Mouse (Mus musculus) kidney, embryonic 14.5 days (tissue): ENCODE data around the gene Dock4. TPM values are rescaled to one million over a fixed set of nuclear protein-coding genes. Genes with fewer than 3 reads are reported as not detected.

ENCODE experiments used
- ATAC-seq: fragments of 200-750 bp; cut with Nextera tagmentation; 2 replicates; pipeline ENCODE4 v1.8.0; 2017; ENCODE audit warnings: moderate number of reproducible peaks, mild to moderate bottlenecking, moderate TSS enrichment, moderate library complexity; ENCODE audit not compliant: low FRiP score, low TSS enrichment
- H3K27ac ChIP-seq: fragments of 300-500 bp; sonication (generic); 2 replicates; pipeline ENCODE4 v1.5.1; 2014; ENCODE audit warnings: low read depth, mild to moderate bottlenecking, low read length, moderate library complexity, mixed read lengths
- H3K27me3 ChIP-seq: fragments of 300-500 bp; sonication (generic); 2 replicates; pipeline ENCODE4 v1.6.1; 2014; ENCODE audit warnings: mild to moderate bottlenecking, low read length; ENCODE audit not compliant: control insufficient read depth, insufficient read depth
- H3K36me3 ChIP-seq: fragments of 300-500 bp; sonication (generic); 2 replicates; pipeline ENCODE4 v1.6.1; 2014; ENCODE audit warnings: low read length, mixed read lengths; ENCODE audit not compliant: control insufficient read depth, insufficient read depth
- H3K4me1 ChIP-seq: fragments of 300-500 bp; sonication (generic); 2 replicates; pipeline ENCODE4 v1.6.1; 2014; ENCODE audit warnings: low read length, mixed read lengths; ENCODE audit not compliant: control insufficient read depth, insufficient read depth
- H3K4me2 ChIP-seq: fragments of 300-500 bp; sonication (generic); replicated peaks from 2 replicates; pipeline ENCODE4 v1.6.1; 2014; ENCODE audit warnings: low read depth, mild to moderate bottlenecking, low read length
- H3K4me3 ChIP-seq: fragments of 300-500 bp; sonication (generic); 2 replicates; pipeline ENCODE4 v1.5.1; 2014; ENCODE audit warnings: mild to moderate bottlenecking, low read length
- H3K9ac ChIP-seq: fragments of 300-500 bp; sonication (generic); 2 replicates; pipeline ENCODE4 v1.6.1; 2014; ENCODE audit warnings: low read depth, mild to moderate bottlenecking, low read length, moderate library complexity
- H3K9me3 ChIP-seq: fragments of 300-500 bp; sonication (generic); 2 replicates; pipeline ENCODE4 v1.6.1; 2016; ENCODE audit warnings: low read length; ENCODE audit not compliant: control insufficient read depth
- WGBS: fragments of 180-500 bp; shearing (Covaris S2); extraction: QIAGEN DNeasy Blood & Tissue Kit; methylation state at CpG from one replicate; pipeline ENCODE4 v1.1.7; 2014; 5-methylcytosine and 5-hydroxymethylcytosine counted together
- polyA plus RNA-seq: library from polyadenylated mRNA; unstranded; fragments of >200 nt; fragmentation: Nextera tagmentation; extraction: Ambion mirVana; gene quantifications from 2 replicates; pipeline ENCODE4 v1.2.1, GENCODE M21; 2014

The Dock4 gene
- polyA plus RNA-seq, 1 experiment from 2014 or later = 17.9 TPM

DNA sequence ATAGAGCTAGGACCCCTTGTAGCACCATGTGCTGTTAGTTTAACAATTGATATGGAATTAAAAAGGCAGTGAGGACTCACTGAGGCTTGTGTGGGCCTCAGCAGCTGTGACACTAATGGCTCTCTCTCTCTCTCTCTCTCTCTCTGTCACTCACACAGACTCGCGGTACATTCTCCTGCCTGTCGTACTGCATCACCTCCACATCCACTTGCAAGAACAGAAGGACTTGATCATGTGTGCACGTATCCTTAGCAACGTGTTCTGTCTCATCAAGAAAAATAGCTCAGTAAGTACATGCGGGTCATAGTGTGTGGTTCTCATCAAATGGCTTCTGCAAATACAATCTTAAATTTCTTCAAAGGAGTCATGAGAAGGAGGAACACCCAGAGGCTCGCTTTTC is 299.7 kb downstream of the Dock4 start:
- H3K36me3 ChIP-seq = no peaks in the 10 kb centered on the region
- 88% methylated on average over 7 of the region's 7 CpGs for WGBS
- no peaks in the 10 kb centered on the region for H3K9me3 ChIP-seq
- H3K4me1 ChIP-seq = no peaks in the 10 kb centered on the region
- H3K9ac ChIP-seq = no peak overlapping the region
- ATAC-seq = no peak
- no peak overlapping the region for H3K4me3 ChIP-seq
- H3K27me3 ChIP-seq = no peaks in the 10 kb centered on the region
- no peak overlapping the region for H3K4me2 ChIP-seq
- H3K27ac ChIP-seq = no peak overlapping the region

DNA sequence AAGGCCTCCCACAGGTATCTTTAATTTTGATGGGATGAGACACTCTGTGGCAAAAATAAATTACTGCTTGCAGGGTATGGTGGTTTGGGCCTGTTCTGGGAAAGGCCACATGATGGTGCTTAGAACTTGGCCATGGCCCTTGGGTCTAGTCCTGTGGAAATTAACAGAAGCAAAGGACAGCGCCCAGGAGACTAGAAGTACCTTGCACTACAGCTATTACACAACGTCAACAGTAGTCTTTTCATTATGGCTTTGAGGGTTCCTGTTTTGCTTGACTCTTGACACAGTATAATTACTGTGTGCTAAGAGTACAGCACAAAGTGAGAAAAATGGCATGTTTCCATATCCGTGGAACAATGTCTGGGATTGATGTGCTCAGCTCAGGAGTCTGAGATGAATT is 300.3 kb downstream of the Dock4 start:
- 86% methylated on average over 3 of the region's 3 CpGs for WGBS
- no peak overlapping the region for H3K4me3 ChIP-seq
- no peaks in the 10 kb centered on the region for H3K36me3 ChIP-seq
- H3K27ac ChIP-seq = no peak overlapping the region
- H3K4me2 ChIP-seq = no peak overlapping the region
- ATAC-seq = no peak
- H3K9ac ChIP-seq = no peak overlapping the region
- H3K9me3 ChIP-seq = no peaks in the 10 kb centered on the region
- no peaks in the 10 kb centered on the region for H3K4me1 ChIP-seq
- H3K27me3 ChIP-seq = no peaks in the 10 kb centered on the region

DNA sequence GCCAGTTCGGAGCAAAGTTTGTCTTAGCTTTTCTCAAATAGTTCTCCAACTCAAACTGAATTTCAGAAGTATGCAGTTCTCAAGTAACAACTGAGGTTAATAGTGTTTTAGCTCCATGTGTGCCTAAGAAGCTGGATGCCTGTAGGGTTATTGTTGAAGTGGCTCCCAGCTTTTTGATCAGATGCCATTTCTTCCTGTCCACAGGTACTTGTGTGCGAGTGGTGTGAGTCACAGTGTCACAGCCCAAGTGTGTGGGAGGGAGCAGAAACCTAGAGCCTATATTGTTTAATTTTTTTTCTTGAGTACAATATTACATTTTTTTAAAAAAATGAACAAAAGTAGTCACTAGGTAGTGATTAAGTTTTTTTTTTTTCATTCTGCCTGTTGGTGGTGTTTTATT is 313.5 kb downstream of the Dock4 start:
- Histone ChIP-seq H3K4me1 (no peaks in the 10 kb centered on the region), H3K27me3 (no peaks in the 10 kb centered on the region), H3K4me3 (no peak overlapping the region), H3K9ac (no peak overlapping the region), H3K4me2 (no peak overlapping the region), H3K36me3 (no peaks in the 10 kb centered on the region), H3K27ac (no peak overlapping the region), H3K9me3 (no peaks in the 10 kb centered on the region)
- ATAC-seq = no peak
- WGBS = 86% methylated on average over 2 of the region's 2 CpGs

DNA sequence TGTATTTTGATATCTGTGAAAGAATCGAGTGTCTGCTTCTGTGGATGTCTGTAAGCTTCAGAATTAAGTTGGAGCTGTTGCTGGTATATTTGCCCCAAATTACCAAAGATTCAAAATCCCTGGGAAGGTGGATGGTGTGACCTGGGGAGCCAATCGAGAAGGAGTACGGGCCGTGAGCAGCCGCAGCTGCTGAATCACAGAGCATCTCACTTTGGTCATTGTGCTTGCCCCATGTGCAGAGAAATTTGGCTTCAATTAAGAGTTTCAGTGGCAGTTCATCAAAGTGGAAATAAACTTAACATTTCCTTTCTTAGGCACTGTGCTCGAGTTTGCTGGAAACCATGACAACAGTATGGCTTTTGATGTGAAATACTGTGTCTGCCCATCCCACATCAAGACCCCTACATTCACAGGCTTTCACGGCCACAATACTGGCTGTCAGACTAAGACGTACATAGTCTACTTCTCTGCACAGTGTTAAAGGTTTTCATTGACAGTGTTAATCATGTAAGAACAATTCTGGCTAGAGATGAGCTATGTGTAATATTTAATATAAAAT is 321.6 kb downstream of the Dock4 start:
- Histone ChIP-seq H3K27ac (no peak overlapping the region), H3K4me3 (no peak overlapping the region), H3K27me3 (no peaks in the 10 kb centered on the region), H3K4me1 (no peaks in the 10 kb centered on the region), H3K36me3 (no peaks in the 10 kb centered on the region), H3K9ac (no peak overlapping the region), H3K4me2 (no peak overlapping the region), H3K9me3 (no peaks in the 10 kb centered on the region)
- 85% methylated on average over 8 of the region's 8 CpGs for WGBS
- no peak for ATAC-seq

DNA sequence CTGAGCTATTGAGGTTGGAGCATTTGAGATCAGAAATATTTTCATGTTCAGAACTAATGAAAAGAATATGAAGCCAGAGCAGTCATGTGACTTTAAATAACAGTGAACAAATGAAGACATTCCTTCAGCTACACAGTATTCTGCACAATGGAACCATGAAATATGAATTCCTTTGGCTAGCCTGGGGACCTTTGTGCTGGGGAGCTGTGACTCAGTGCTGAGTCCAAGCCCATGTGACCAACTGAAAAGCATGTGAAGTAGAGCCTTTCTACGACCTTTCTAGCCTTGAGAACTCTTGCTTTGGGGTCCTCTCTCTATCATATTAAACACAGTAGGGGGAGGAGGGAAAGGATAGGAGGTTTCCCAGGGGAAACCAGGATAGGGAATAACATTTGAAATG is 327.3 kb downstream of the Dock4 start:
- Histone ChIP-seq H3K27ac (no peak overlapping the region), H3K36me3 (no peaks in the 10 kb centered on the region), H3K27me3 (no peaks in the 10 kb centered on the region), H3K4me1 (no peaks in the 10 kb centered on the region), H3K4me2 (no peak overlapping the region), H3K9me3 (no peaks in the 10 kb centered on the region), H3K9ac (no peak overlapping the region), H3K4me3 (no peak overlapping the region)
- 91% methylated on average over 1 of the region's 1 CpGs for WGBS
- ATAC-seq = no peak

DNA sequence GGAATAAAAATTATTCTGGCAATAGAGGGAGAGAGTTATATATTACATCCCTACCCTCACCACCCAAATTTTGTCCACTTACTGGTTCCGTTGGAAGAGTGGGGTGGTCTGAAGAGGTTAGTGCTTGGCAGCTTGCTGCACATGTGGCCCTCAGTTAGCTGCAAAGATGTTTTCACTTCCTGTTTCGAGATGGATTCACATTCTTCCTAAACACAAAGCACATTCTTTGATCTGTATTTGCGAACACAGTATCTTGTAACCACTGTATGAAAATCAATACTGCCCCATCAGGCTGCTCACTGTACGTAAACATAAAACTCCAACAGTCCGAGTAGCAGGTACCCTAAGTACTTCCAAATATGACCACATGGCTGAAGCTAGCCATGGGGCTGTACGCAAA is 335.8 kb downstream of the Dock4 start:
- Histone ChIP-seq H3K27me3 (no peaks in the 10 kb centered on the region), H3K4me3 (no peak overlapping the region), H3K4me1 (no peaks in the 10 kb centered on the region), H3K27ac (no peak overlapping the region), H3K36me3 (no peaks in the 10 kb centered on the region), H3K9ac (no peak overlapping the region), H3K9me3 (no peaks in the 10 kb centered on the region), H3K4me2 (no peak overlapping the region)
- ATAC-seq = no peak
- WGBS = 86% methylated on average over 6 of the region's 6 CpGs

DNA sequence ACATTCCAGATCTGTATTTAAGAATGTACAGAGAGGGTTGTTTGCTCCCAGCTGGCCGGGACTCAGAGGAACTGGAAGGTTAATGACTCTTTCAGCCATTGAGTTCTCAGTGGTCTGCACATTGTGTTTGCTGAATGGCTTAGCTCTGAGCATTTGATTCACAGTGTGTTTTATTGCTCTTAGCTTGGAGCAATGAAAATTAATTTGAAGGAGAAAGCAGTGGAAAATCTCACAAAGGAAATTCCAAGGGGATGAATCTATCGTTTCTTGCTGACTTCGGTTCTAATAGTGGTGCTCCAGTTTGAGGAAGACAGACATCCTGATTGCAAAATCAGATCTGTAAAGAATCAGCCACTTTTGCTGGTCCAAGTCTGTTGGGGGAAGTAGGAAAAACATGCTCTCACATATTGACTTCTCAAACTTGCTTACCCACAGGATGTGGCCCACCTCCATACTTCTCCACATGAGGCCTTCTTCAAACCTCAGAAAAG is 342.9 kb downstream of the Dock4 start:
- no peak for ATAC-seq
- H3K27me3 ChIP-seq = no peaks in the 10 kb centered on the region
- no peak overlapping the region; the same call in 1 of the 2 replicates for H3K27ac ChIP-seq
- no peaks in the 10 kb centered on the region for H3K9me3 ChIP-seq
- no peaks in the 10 kb centered on the region for H3K4me1 ChIP-seq
- no peak overlapping the region for H3K4me3 ChIP-seq
- no peaks in the 10 kb centered on the region for H3K36me3 ChIP-seq
- no peak overlapping the region for H3K4me2 ChIP-seq
- H3K9ac ChIP-seq = no peak overlapping the region
- 30% methylated on average over 3 of the region's 3 CpGs for WGBS

DNA sequence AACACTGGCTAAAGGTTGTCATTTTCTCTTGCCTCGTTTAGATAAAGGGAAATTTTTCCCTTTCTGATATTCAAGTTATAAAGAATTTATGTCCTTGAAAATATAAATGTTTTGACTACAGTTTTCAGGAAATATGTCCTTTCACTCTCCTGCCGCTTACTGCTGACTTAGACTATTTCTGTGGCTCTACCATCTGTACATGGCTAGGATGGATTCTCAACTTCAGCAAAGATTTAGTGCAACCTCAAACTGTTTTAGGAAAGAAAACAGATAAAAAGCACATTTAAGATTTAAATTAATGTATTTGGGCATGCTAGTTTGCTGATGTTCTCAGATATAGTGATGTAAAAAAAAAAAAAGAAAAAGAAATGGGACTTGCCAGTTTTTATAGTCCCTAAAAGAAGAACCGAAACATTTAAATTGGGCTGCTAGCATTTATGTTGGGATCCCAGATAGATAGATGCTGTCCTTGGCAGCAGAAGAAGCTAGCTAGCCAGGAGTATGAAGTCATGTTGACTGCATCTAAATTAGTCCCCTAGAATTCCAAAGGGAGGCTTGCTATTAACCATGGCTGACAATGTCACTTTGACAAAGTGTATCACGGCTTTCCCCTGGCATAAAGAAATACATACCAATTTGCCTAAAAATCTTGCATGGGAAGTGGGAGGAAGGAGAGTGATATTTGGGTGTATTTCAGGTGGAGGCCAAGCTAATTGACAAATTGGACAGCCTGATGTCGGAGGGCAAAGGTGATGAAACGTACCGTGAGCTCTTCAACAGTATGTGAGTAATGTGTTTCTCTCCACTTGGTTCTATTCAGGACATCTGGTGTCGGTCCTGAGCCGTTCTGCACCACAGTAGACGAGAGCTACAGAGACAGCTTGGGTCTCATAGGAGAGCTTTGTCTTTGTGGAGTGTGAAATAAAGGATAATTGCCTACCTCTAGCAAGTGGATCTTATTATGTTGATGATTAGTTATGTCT is 343.9 kb downstream of the Dock4 start:
- 65% methylated on average over 10 of the region's 10 CpGs for WGBS
- ATAC-seq = no peak

DNA sequence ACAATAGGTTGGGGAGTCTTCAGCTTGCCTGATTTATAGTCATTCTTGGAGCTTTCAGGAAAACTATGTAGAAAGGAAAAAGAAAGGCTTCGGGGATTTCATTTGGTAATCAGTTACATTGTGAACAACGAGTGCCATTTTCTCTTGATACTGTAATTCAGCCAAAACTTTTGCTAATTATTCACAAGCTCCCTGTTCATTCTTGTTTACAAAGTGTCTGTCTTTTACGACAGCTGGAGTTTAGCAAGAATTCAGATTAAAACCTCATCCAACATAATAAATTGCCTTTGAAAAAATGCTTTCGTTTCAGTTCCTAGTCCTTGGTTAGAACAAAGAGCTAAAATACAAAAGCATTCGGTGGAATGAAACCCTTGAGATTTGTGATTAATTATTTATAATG is 345.5 kb downstream of the Dock4 start:
- no peak for ATAC-seq
- no peak overlapping the region for H3K4me2 ChIP-seq
- 0 out of 2 replicates have a peak, but pooled peaks cover 5% of the 10 kb centered on the region for H3K4me1 ChIP-seq
- H3K27me3 ChIP-seq = no peaks in the 10 kb centered on the region
- no peaks in the 10 kb centered on the region for H3K36me3 ChIP-seq
- H3K9me3 ChIP-seq = no peaks in the 10 kb centered on the region
- no peak overlapping the region for H3K27ac ChIP-seq
- H3K4me3 ChIP-seq = no peak overlapping the region
- no peak overlapping the region for H3K9ac ChIP-seq
- WGBS = 62% methylated on average over 5 of the region's 5 CpGs

More for the DNA sequence above, 343.9 kb downstream of the Dock4 start:
- Histone ChIP-seq H3K9me3 (no peaks in the 10 kb centered on the region), H3K27me3 (no peaks in the 10 kb centered on the region), H3K4me2 (no peak overlapping the region), H3K4me1 (no peaks in the 10 kb centered on the region), H3K27ac (no peak overlapping the region), H3K4me3 (no peak overlapping the region), H3K36me3 (no peaks in the 10 kb centered on the region), H3K9ac (no peak overlapping the region)
